Mouse (Mus musculus) fibroblast of lung, adult 2 months (primary cell): ENCODE measurements around the gene Btrc.

ENCODE experiments used
- DNase-seq: peaks from one replicate; pipeline ENCODE4 v3.0.0-alpha.2; 2011; ENCODE audit warnings: low read depth

Gene Btrc

DNA sequence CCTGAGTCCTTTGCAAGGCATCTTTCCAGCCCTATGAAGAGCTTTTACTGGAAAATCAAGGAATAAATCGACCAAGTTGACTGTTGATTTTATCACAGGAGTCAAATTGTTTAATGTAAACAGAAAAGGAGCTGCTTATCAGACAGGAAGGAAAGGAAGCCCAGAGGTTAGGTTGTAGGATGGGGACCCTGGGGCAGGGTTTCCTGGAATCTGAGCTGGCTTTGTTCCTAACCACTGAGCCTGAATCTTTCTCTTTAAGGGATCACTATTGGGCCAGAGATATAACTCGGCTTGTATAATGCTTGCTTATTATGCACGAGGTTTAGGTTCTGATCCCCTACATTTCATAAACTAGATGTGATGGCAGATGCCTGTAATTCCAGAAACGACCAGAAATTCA, 64.6 kb downstream of the Btrc start:
- no peak for DNase-seq

DNA sequence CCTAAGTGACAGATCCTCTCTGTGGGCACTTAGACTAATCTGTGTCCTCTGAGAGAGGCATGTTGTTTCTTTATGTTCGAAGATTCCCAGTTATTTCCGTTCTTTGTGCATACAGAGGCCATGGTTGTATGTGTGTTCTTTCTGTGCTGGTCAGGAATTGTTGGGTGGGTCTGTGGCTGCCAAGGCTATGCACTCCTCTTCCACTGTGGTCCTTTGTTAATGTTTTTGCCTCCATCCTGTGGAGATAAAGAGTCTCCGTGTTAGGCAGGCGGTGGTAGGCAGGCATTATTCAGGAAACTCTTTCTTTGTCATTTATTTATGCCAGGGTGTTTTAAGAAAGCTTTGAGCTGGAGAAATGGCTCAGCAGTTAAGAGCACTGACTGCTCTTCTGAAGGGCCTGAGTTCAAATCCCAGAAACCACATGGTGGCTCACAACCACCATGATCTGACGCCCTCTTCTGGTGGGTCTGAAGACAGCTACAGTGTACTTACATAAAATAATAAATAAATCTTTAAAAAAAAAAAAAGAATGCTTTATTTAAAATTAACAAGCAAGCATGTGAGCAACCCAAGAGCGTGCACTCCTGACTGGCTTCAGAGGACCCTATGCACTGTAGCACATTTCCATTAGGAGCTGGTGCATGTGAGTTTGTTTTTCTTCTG, 67.6 kb downstream of the Btrc start:
- no peak for DNase-seq

DNA sequence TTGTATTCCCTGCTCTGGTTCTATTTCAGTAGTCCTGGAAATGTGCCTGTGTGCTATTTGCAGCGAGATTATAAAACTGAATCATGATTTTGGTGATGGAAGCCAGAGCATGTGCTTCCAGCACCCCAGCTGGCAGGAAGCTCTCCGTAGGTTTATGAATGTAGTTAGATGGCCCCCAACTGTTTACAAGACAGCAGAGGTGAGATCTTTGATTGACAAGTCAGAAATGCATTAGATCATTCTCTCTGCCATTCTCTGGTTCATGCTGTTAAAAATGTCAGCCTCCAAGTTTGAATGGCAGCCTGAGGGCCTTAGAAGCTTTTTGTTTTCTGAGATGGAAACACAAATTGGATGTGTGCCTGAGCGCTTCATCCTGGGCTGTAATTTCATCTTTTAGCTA, 68.8 kb downstream of the Btrc start:
- DNase-seq = no peak

DNA sequence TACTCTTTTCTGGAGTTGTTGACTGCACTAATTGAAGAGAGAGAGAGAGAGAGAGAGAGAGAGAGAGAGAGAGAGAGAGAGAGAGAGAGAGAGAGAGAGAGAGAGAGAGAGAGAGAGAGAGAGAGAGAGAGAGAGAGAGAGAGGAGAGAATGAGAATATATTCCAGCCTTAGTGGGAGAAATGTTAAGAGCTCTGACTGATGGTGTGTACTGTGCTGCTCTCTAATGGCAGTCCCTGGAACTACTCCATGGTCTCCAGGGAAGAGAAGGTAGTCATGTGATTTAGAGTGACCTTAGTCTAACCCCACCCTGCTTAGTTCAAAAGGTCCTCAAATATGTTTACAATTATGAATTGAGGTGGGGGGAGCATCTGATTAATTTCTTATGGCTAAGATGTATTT, 72.5 kb downstream of the Btrc start:
- DNase-seq = peak; percentile 57

DNA sequence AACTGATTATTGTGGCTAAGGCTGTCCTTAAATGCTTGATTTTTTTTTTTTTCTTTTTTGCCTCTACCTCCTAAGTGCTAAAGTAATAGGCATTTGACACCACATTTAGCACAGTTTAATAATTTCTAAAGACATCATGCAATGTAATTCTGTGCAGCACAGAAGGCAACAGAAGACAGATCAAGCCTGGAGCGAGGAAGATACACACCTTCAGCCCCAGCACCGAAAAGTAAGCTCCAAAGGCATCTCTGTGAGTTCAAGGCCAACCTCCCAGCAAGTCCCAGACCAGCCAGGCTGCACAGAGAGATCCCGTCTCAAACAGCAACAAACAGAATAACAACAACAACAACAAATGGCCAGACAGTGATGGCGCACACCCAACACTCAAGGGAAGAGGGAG, 73.6 kb downstream of the Btrc start:
- no peak for DNase-seq

DNA sequence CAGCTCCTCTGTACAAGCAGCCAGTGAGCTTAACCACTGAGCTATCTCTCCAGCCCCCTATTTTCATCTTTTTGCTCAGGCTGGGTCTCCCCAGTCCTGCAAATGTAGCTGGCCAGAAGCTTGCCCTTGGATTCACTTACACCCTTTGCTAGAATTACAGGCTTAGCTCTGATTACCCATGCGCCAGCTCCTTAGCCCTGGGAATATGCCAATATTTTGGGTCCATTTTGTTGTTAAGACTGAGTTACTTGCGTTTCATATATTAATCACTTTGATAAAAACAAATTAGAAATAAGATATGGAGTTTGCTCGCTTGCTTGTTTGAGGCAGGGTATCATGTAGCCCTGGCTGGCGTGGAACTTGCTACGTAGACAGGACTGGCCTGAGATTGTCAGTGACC, 74.7 kb downstream of the Btrc start:
- DNase-seq = no peak

DNA sequence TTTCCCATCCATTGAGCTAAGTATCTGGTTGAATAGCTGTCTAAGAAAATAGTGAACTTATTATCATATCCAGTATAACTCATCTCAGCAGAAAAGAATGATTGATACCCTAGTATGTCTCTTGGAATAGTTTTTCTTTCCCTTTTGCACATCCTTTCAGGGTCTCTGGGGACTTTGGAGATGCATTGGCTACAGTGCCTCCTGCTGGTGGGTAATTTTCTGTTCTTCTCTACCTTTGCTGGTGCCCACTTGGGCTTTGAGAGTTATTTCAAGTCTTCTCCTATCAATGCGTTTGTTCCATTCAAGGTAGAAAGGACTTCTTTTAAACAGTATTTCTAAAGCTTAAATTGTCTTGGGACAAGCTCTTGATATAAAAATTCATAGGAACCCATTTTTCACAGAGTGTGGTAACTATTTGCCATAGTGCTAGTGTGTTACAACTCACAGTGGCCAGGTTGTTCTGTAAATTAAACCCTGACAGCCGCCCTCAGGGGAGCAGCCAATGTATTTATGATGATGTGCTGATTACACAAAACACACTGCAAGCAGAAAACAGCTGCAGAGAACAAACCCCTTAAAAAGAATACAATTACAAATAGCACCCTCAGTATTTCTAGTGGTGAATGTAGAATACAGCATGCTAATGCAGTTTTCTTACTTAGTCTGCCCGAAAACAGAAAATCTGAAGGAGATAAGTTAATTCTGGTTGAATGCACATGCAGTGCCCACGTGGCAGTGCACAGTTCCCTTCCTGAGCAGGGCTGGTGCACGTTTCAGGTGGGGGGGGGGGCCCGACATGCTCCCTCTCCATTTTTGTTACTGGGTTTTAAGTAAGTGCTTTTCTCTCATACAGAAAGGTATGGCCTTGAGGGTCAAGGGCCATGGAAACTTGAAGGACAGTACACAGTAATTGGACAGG, 75.7 kb downstream of the Btrc start:
- no peak for DNase-seq

DNA sequence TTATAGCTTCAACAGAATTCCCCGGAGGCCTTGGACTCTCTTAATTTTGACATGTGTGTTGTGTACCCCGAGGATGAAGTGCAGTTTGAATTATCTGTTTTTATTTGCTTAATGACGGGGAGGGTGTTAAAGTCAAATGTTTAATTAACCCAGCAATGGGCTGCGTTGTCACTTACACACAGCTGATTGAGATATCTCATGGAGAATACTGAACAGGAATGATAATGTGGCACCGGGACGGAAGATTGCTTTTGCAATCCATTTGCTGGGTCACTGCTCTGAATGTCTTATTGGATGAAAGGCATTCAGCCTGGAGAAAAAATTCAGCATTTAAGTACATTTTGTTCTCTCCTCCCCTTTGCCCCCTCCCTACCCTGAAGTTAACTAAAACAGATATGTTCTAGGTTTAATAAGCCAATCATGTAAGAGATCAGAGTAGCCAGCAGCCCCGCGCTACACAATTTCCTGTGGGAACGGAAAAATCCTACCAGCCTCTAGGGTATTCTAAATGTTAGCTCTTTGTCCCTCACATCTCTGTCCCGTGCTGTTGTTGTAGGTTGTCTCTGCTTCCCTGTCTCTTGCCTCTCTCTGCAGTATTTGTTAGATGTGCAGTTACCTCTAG, 77.1 kb downstream of the Btrc start:
- DNase-seq = no peak

DNA sequence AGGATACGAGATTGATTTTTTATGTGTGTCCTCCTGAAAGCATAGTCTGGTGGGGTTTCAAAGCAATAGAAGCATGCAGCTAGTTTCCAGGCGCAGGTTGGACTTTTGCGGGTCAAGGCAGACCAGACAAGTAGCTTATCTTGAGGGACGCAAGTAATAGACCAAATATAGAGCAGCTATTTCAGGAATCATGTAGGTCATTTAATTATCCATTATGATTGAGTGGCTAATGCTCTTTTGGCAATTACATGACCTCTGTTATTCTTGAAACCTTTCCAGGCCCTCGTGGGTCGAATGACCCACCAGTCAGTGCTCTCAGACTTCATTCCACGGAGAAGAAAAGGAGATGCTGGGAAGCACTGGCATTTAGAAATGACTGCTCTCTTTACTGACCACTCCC, 78.2 kb downstream of the Btrc start:
- DNase-seq = no peak

DNA sequence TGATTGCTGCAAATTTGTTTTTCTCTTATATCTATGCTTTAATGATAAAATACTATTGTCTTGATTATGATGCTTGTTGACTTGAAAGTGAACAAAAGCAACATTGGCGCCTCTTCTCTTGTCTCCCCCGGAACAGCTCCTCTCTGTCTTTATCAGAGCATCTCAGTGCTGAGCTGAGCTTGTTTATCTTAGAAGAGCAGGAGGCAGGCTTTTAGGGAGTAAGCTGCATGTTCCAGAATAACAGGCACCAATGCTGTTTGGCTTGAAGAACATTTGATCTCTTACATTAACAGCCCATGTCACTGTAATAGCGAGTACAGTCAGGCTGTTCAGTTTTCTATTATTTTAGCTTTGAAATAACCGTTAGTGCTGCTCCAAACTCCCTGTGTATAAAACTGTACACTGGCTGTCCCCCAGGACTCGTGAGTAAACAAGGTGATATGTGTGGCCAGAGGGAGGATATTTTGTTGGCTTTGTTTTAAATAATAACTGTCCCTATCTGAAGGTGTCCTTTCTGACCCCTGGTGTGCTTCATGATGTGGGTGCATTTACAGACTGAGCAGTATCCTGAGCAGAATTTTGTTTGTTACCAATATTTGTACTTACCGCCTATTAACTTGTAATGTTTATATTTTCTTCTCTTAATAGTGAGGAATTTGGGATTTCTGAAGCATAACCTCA, 81.9 kb downstream of the Btrc start:
- no peak for DNase-seq

DNA sequence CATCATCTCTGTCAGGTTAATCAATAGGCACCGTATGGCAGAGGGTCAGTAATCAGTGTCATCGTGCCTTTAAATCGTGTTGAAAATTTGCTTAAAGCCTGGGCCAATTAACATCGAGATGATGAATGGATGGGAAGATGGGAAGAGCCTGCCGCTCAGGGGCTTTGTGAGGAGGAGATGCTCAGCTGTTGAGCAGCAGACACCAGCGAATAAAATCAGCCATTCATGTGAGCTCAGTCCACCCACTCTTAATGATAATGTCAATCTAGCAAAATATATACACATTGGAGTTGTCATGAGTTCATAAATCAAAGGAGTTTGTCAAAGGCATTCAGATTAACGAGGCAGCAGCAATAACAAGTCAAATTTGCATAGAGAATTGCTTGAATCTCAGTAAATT, 83.1 kb downstream of the Btrc start:
- DNase-seq = no peak

DNA sequence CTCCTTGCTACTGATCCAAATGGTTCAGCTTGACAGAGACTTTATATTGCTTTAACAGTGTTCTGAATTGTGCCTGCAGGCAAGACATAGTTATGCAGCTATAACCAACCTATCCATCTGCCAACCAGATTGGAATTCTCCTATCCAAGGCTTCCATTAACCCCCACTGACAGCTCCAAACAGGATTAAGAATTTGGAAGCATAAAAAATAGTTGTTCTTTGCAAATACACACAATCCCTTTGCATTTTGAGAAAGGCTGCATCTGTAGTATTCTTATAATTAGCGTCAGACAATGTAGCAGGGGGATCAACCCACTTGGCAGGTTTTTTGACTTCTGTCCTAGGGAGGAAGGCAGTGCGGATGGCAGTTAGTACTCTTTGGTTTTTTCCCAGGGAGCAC, 83.7 kb downstream of the Btrc start:
- DNase-seq = no peak

DNA sequence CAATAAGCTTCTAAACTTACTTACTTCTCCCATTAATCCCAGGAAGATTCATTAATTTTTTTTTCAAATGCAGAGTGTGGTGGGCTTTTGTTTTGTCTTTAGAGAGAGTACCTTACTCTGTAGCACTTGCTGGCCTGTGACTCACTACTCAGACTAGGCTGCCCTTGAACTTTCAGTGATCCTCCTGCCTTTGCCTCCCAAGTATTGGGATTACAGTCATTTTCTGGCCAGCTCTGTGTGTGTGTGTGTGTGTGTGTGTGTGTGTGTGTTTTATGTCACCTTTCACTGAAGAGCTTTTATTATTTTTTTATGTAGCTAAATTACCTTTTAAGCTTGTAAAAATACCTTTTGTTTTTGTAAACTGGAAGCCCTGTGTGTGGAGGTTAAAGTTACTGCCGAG, 84.4 kb downstream of the Btrc start:
- no peak for DNase-seq

DNA sequence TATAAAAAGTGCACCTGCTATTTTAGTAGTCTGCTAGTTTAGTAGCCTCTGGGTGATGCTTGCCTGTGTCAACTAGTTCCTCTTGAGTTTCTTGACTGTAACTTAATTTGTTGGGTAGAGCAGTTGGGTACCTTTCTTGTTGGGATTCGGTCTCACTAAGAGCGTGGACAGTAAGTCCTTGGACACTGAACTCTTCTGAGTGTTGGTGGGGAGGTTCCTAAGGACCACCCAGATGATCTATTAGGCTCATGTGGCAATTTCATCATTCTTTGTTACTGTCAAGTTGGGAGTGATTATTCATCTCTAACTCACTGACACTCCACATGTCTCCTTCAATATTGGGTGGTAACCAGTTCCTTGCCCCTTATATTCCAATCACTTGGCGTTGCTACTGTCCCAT, 90.9 kb downstream of the Btrc start:
- no peak for DNase-seq

DNA sequence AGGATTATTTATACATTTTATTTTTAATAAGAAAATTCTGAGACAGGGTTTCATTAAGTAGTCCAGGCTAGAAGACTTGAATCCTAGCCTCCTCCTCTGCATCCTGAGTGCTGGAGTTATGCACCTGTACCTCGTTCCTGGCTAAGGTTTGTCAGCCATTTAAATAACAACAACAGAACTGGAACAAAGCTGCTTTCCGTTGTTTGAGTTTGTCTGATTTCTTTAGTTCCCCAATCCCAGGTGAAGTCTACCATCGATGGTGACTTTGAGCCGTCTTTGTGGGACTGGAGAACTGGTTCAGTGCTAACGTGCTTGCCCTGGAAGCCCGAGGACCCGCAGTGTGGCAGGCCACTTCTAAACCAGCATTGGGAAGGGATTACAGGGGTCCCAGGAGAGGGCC, 93.4 kb downstream of the Btrc start:
- no peak for DNase-seq

DNA sequence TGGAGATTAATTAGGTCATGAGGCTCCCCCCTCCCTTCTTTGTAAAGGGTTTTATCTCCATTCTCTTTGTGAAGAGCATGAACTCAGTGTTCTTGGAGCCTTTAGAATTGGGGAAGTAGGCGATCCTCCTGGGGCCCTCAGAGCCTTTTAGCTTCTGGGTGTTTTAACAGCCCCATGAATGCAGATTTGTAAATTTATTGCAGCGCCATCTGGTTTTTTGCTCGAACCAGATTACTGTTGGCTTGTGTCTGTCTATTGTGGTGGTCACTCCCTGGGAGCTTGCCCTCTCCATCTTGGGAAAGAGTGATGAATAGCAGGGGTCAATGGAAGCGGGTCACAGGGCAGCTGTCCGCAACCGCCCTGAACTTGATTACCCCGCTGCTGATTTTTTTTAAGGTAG, 95.2 kb downstream of the Btrc start:
- DNase-seq = no peak

DNA sequence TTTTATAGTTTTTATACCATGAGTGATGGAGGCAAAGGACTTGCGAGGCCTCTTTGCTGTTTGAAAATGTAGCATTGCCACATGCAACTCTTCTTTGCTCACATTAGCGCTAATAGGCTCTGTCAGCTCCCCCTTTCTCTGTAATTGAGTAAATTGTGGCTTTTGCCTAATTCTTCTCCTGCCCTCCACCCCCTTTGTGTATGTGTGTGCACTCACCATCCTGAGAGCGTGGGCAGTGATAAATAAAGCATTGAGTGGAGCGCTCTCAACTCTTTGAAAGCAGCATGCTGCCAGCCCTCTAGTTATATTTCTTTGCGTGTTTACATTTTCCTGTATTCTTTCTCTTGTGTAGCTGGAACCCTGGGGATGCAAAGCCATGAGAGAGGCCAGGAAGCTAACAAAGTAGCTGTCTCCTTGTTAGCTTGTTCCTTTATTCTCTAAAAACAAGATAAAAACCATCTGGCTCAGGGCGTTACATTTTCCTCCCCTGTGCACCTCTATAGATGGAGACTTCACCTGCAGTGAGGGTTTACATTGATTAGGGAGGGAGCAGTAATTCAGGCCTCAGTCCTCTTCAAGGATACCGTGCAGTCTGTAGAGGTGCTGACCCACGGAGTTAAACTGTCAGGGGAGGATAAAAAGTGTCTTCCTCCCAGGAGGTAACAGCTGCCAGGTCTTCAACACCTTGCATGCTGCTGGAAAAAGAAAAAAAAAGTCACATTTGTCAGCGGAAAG, 96.6 kb downstream of the Btrc start:
- DNase-seq = no peak

DNA sequence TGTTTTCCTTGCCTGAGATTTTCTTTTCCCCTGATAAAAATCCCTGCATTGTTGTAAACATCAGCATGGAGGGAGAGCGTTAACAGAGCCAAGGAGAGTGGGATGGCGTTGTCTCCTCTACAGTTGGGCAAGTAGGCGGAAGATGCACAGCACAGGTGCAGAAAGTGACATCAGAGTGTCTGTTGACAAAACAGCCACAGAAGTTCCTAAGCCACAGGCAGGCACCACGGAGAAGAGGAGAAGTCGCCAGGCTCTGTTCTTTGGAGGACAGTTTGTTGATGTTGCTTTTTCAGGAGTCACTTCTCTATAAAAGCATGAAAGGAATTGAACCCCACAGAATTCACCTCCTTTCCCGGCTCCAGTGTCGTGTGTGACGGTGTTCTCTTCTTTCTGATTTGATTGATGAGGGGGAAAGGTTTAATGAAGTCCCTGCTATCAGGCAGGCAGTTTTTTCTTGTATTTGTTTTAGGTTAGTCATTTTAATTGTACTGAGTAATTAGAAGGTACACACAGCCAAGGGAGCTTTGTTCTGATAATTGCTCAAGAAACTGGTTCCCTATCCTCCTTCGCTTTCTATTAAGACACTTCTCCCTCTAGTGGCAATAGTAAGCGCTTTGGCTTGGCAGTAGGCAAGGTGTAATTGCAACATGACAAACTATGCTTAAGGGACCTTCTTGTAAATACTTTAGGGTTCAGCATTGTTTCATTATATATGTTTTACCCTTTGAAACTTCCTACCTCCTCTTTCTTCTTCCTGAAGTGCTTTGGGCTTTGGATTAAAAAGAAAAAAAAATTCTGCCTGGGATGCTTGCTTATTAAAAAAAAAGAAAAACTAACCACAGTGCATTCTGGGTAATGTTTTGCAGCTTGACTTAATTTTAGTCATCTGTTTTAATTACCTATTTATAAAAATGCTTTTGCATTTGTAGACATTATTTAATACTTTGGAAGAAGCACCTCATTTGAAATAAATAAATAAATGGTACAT, 97.5 kb downstream of the Btrc start:
- DNase-seq = no peak

DNA sequence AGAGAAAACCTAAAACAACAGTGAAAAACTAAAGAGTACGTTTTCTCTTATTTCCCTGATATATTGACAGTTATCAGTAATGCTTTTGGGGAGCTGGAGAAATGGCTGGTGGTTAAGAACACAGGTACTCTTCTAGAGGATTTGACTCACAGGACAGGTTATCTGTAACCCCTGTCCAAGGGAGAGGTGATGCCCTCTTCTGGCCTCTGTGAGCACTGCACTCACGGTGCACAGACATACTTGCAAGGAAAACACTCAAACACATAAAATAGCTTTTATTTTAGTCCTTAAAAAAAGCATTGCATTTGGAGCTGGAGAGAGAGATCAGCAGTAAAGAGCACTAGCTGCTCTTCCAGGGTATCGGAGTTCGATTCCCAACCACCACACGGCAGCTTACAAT, 106.2 kb downstream of the Btrc start:
- DNase-seq = no peak

DNA sequence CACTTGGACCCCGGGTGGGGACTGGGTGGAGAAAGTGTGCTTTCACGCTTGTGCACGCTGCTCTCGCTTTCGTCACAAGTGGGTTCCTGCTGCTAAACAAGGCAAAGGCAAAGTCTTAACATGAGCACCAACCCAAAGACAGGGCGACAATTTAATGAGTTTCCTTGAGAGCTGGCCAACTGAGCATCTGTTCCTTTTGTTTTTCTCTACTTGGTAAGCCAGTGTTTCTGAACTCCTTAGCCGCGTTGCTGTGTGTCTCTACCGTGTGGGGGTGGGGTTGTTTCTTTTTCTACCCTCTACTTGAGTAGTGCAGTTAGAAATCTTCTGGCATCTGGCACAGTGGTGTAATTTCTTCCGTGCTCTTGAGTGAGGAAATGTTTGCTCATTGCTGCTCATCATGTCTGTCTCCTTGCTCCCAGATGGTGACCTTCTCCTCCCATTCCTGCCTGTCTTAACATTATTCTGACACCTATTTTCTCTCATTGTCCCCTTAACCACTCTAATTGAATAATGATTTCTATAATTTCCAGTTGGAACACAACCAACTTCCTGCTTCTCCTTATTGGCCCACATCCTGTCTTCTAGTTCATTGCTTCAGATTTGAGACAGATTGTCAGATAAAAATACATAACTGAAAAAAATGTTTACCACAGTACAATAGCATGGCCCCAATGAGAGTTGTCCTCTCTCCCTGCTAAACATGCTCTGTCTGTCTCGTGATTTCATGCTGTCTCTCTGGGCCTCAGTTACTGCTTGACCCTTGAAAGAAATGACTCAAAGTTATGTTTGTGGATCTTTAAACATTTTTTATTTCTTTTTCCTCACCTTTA, 109.4 kb downstream of the Btrc start:
- no peak for DNase-seq
